Mouse (Mus musculus): ENCODE measurements around the gene Gm10638.

DNA sequence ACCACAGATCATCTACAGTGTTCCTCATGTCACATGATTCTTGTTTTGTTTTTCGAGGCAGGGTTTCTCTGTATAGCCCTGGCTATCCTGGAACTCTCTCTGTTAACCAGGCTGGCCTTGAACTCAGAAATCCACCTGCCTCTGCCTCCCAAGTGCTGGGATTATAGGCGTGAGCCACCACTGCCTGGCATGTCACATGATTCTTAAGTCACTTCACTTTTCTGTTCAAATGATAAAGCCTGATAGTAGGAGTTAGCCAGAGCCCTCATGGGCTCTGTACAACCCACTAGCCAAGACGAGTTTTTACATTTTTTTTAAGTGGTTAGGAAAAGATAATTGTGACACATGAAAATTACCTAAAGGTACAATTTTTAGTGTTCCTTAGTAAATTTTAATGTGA is 13.2 kb downstream of the Gm10638 start:
- no peak for TF ChIP-seq CTCF (IDR thresholded peaks at IDR 0.05; ENCODE audit: low read depth)
- no peak for TF ChIP-seq EP300 (optimal IDR thresholded peaks at IDR 0.05)

Data from stomach, postnatal 0 days (tissue).